Mouse (Mus musculus) embryonic facial prominence, embryonic 13.5 days (tissue): Measurements from ENCODE around the gene Tdrd12. TPM values are rescaled to one million over a fixed set of nuclear protein-coding genes. Genes with fewer than 3 reads are reported as not detected.

Experiments
- ATAC-seq: fragments of 200-750 bp; cut with Nextera tagmentation; 2 replicates; pipeline ENCODE4 v1.8.0; 2017; ENCODE audit warnings: low read depth; ENCODE audit not compliant: insufficient number of reproducible peaks, insufficient read depth, low FRiP score, low TSS enrichment
- H3K27ac ChIP-seq: fragments of 300-500 bp; sonication (generic); 2 replicates; pipeline ENCODE4 v1.5.1; 2015; ENCODE audit warnings: moderate library complexity, mild to moderate bottlenecking, inconsistent platforms
- H3K27me3 ChIP-seq: fragments of 300-500 bp; sonication (generic); 2 replicates; pipeline ENCODE4 v1.6.1; 2015; ENCODE audit warnings: mild to moderate bottlenecking, inconsistent platforms
- H3K36me3 ChIP-seq: fragments of 300-500 bp; sonication (generic); 2 replicates; pipeline ENCODE4 v1.6.1; 2015; ENCODE audit warnings: mild to moderate bottlenecking, inconsistent platforms
- H3K4me1 ChIP-seq: fragments of 300-500 bp; sonication (generic); 2 replicates; pipeline ENCODE4 v1.6.1; 2015; ENCODE audit warnings: inconsistent platforms
- H3K4me2 ChIP-seq: fragments of 300-500 bp; sonication (generic); 2 replicates; pipeline ENCODE4 v1.6.1; 2015; ENCODE audit warnings: moderate library complexity, mild to moderate bottlenecking, inconsistent platforms
- H3K4me3 ChIP-seq: fragments of 300-500 bp; sonication (generic); 2 replicates; pipeline ENCODE4 v1.5.1; 2015; ENCODE audit warnings: mild to moderate bottlenecking, inconsistent platforms
- H3K9ac ChIP-seq: fragments of 300-500 bp; sonication (generic); 2 replicates; pipeline ENCODE4 v1.6.1; 2015; ENCODE audit warnings: mild to moderate bottlenecking, inconsistent platforms
- H3K9me3 ChIP-seq: fragments of 300-500 bp; sonication (generic); 2 replicates; pipeline ENCODE4 v1.6.1; 2016; ENCODE audit warnings: inconsistent platforms
- WGBS: fragments of 180-500 bp; shearing (Covaris S2); methylation state at CpG from one replicate; pipeline ENCODE4 v1.1.7; 2015; ENCODE audit warnings: mixed read lengths; 5-methylcytosine and 5-hydroxymethylcytosine counted together
- polyA plus RNA-seq: library from polyadenylated mRNA; unstranded; fragments of >200 nt; fragmentation: Nextera tagmentation; extraction: Ambion mirVana; gene quantifications from 2 replicates; pipeline ENCODE4 v1.2.1, GENCODE M21; 2015

The Tdrd12 gene
- polyA plus RNA-seq, 1 experiment from 2014 or later = 0.76 TPM

GRCm38 (mm10) chr7:35486553-35486952 is 51.0 kb downstream of the Tdrd12 start:
- Histone ChIP-seq H3K36me3 (no peaks in the 10 kb centered on the region), H3K27ac (no peak overlapping the region), H3K9ac (no peak overlapping the region), H3K4me1 (no peaks in the 10 kb centered on the region), H3K4me3 (no peak overlapping the region), H3K4me2 (no peak overlapping the region), H3K27me3 (no peaks in the 10 kb centered on the region), H3K9me3 (no peaks in the 10 kb centered on the region)
- no peak for ATAC-seq
- WGBS = 85% methylated on average over 8 of the region's 8 CpGs

- H3K4me2 ChIP-seq = no peak overlapping the region
- H3K27ac ChIP-seq = no peak overlapping the region
- 85% methylated on average over 2 of the region's 2 CpGs for WGBS
- no peaks in the 10 kb centered on the region for H3K36me3 ChIP-seq
- H3K4me1 ChIP-seq = no peaks in the 10 kb centered on the region
- no peak overlapping the region for H3K9ac ChIP-seq
- ATAC-seq = no peak
- H3K27me3 ChIP-seq = no peaks in the 10 kb centered on the region
- no peak overlapping the region for H3K4me3 ChIP-seq
- H3K9me3 ChIP-seq = no peaks in the 10 kb centered on the region
These were observed 52.4 kb downstream of the Tdrd12 start for GRCm38 (mm10) chr7:35485126-35485525.

GRCm38 (mm10) chr7:35476457-35476856 is 61.1 kb downstream of the Tdrd12 start:
- no peak overlapping the region for H3K4me3 ChIP-seq
- 74% methylated on average over 2 of the region's 2 CpGs for WGBS

GRCm38 (mm10) chr7:35470794-35471193 is 66.8 kb downstream of the Tdrd12 start:
- H3K4me3 ChIP-seq = no peak overlapping the region
- WGBS = 48% methylated on average over 4 of the region's 4 CpGs
- no peaks in the 10 kb centered on the region for H3K9me3 ChIP-seq
- no peaks in the 10 kb centered on the region for H3K4me1 ChIP-seq
- no peak overlapping the region for H3K9ac ChIP-seq
- H3K4me2 ChIP-seq = no peak overlapping the region
- no peak overlapping the region for H3K27ac ChIP-seq
- ATAC-seq = no peak
- H3K36me3 ChIP-seq = no peaks in the 10 kb centered on the region
- no peaks in the 10 kb centered on the region for H3K27me3 ChIP-seq

More at GRCm38 (mm10) chr7:35476457-35476856, 61.1 kb downstream of the Tdrd12 start:
- ATAC-seq = no peak
- Histone ChIP-seq H3K36me3 (no peaks in the 10 kb centered on the region), H3K9me3 (no peaks in the 10 kb centered on the region), H3K4me1 (no peaks in the 10 kb centered on the region), H3K4me2 (no peak overlapping the region), H3K27me3 (no peaks in the 10 kb centered on the region), H3K27ac (no peak overlapping the region), H3K9ac (no peak overlapping the region)

- WGBS = 62% methylated on average over 2 of the region's 2 CpGs
- ATAC-seq = no peak
- Histone ChIP-seq H3K4me2 (no peak overlapping the region), H3K4me1 (no peaks in the 10 kb centered on the region), H3K4me3 (no peak overlapping the region), H3K9me3 (no peaks in the 10 kb centered on the region), H3K27ac (no peak overlapping the region), H3K27me3 (no peaks in the 10 kb centered on the region), H3K9ac (no peak overlapping the region), H3K36me3 (no peaks in the 10 kb centered on the region)
These were observed 69.7 kb downstream of the Tdrd12 start for GRCm38 (mm10) chr7:35467856-35468255.

- Histone ChIP-seq H3K9me3 (no peaks in the 10 kb centered on the region), H3K27ac (no peak overlapping the region), H3K4me2 (no peak overlapping the region), H3K36me3 (no peaks in the 10 kb centered on the region), H3K27me3 (no peaks in the 10 kb centered on the region), H3K4me3 (no peak overlapping the region), H3K4me1 (no peaks in the 10 kb centered on the region), H3K9ac (no peak overlapping the region)
- no peak for ATAC-seq
- 89% methylated on average over 5 of the region's 5 CpGs for WGBS
These were observed 72.5 kb downstream of the Tdrd12 start for GRCm38 (mm10) chr7:35465027-35465426.

GRCm38 (mm10) chr7:35460971-35461370 is 76.6 kb downstream of the Tdrd12 start:
- H3K36me3 ChIP-seq = no peaks in the 10 kb centered on the region
- H3K27ac ChIP-seq = no peak overlapping the region
- H3K9ac ChIP-seq = no peak overlapping the region
- H3K4me2 ChIP-seq = no peak overlapping the region
- ATAC-seq = no peak
- H3K4me1 ChIP-seq = no peaks in the 10 kb centered on the region
- no peaks in the 10 kb centered on the region for H3K27me3 ChIP-seq
- no peaks in the 10 kb centered on the region for H3K9me3 ChIP-seq
- WGBS = 79% methylated on average over 4 of the region's 4 CpGs
- H3K4me3 ChIP-seq = no peak overlapping the region

GRCm38 (mm10) chr7:35456091-35456814 is 81.3 kb downstream of the Tdrd12 start:
- no peaks in the 10 kb centered on the region for H3K9me3 ChIP-seq
- no peak overlapping the region for H3K4me3 ChIP-seq
- H3K27me3 ChIP-seq = no peaks in the 10 kb centered on the region
- no peak for ATAC-seq
- H3K9ac ChIP-seq = no peak overlapping the region
- H3K4me2 ChIP-seq = no peak overlapping the region
- no peaks in the 10 kb centered on the region for H3K36me3 ChIP-seq
- H3K27ac ChIP-seq = no peak overlapping the region
- WGBS = 80% methylated on average over 4 of the region's 4 CpGs
- no peaks in the 10 kb centered on the region for H3K4me1 ChIP-seq

- Histone ChIP-seq H3K4me2 (no peak overlapping the region), H3K36me3 (no peaks in the 10 kb centered on the region), H3K9ac (no peak overlapping the region), H3K4me3 (no peak overlapping the region), H3K27me3 (no peaks in the 10 kb centered on the region), H3K4me1 (peaks cover 7% of the 10 kb centered on the region), H3K9me3 (no peaks in the 10 kb centered on the region), H3K27ac (no peak overlapping the region)
- 61% methylated on average over 7 of the region's 7 CpGs for WGBS
- ATAC-seq = no peak
These were observed 88.7 kb downstream of the Tdrd12 start for GRCm38 (mm10) chr7:35448867-35449266.

- Histone ChIP-seq H3K4me1 (peaks cover 7% of the 10 kb centered on the region), H3K27me3 (no peaks in the 10 kb centered on the region), H3K4me3 (no peak within 1 kb of the TSS), H3K9ac (no peak within 1 kb of the TSS), H3K4me2 (no peak within 1 kb of the TSS), H3K36me3 (no peaks in the 10 kb centered on the region), H3K9me3 (no peaks in the 10 kb centered on the region), H3K27ac (no peak within 1 kb of the TSS)
- no peak for ATAC-seq
- WGBS = 23% methylated on average over 15 of the region's 15 CpGs
These were observed 89.3 kb downstream of the Tdrd12 start, which contains the start of gene Slc7a9 for GRCm38 (mm10) chr7:35447996-35448846. TSS of gene Slc7a9 (plus strand) at chr7:35448796.

- 32% methylated on average over 4 of the region's 4 CpGs for WGBS
These were observed 90.0 kb downstream of the Tdrd12 start for GRCm38 (mm10) chr7:35447501-35447900.

GRCm38 (mm10) chr7:35435266-35435665 is 102.3 kb downstream of the Tdrd12 start:
- no peak overlapping the region for H3K4me2 ChIP-seq
- no peaks in the 10 kb centered on the region for H3K4me1 ChIP-seq
- H3K9ac ChIP-seq = no peak overlapping the region
- H3K36me3 ChIP-seq = peaks cover 79% of the 10 kb centered on the region
- WGBS = 83% methylated on average over 9 of the region's 9 CpGs
- H3K27me3 ChIP-seq = no peaks in the 10 kb centered on the region
- ATAC-seq = no peak
- H3K27ac ChIP-seq = no peak overlapping the region
- no peaks in the 10 kb centered on the region for H3K9me3 ChIP-seq
- no peak overlapping the region for H3K4me3 ChIP-seq

More at GRCm38 (mm10) chr7:35447501-35447900, 90.0 kb downstream of the Tdrd12 start:
- H3K9me3 ChIP-seq = no peaks in the 10 kb centered on the region
- H3K4me3 ChIP-seq = no peak overlapping the region
- H3K9ac ChIP-seq = no peak overlapping the region
- ATAC-seq = no peak
- H3K27me3 ChIP-seq = no peaks in the 10 kb centered on the region
- no peak overlapping the region for H3K4me2 ChIP-seq
- H3K27ac ChIP-seq = no peak overlapping the region
- peaks cover 7% of the 10 kb centered on the region for H3K4me1 ChIP-seq
- no peaks in the 10 kb centered on the region for H3K36me3 ChIP-seq
